Mouse (Mus musculus) thymus, adult 18-20 months (tissue): ENCODE measurements around the gene 3110040M04Rik.

Experiments used
- DNase-seq, 2 experiments: peaks; one replicate each; pipeline ENCODE4 v3.0.0; 2022; ENCODE audit warnings: mixed read lengths in 2 of 2

3110040M04Rik gene

GRCm38 (mm10) chr1:151236141-151236930, 32.4 kb downstream of the 3110040M04Rik start:
- DNase-seq: no peak

GRCm38 (mm10) chr1:151237780-151238179, 33.9 kb downstream of the 3110040M04Rik start:
- no peak for DNase-seq

- DNase-seq: no peak
Measured at GRCm38 (mm10) chr1:151243332-151243731, 39.4 kb downstream of the 3110040M04Rik start.

GRCm38 (mm10) chr1:151244013-151244412, 40.1 kb downstream of the 3110040M04Rik start:
- no peak for DNase-seq

- no peak for DNase-seq
Measured at GRCm38 (mm10) chr1:151244761-151245160, 40.8 kb downstream of the 3110040M04Rik start.

GRCm38 (mm10) chr1:151245165-151245564, 41.2 kb downstream of the 3110040M04Rik start:
- no peak for DNase-seq

- no peak for DNase-seq
Measured at GRCm38 (mm10) chr1:151245846-151246245, 41.9 kb downstream of the 3110040M04Rik start.

- no peak for DNase-seq
Measured at GRCm38 (mm10) chr1:151250109-151250508, 46.2 kb downstream of the 3110040M04Rik start.

- peak; percentile 37 to 52 for DNase-seq
Measured at GRCm38 (mm10) chr1:151250529-151251193, 46.7 kb downstream of the 3110040M04Rik start.

GRCm38 (mm10) chr1:151251194-151252010, 47.5 kb downstream of the 3110040M04Rik start:
- no peak for DNase-seq
